Mouse (Mus musculus) neural tube, embryonic 12.5 days (tissue): ENCODE data around the gene Snx22. TPM values are rescaled to one million over a fixed set of nuclear protein-coding genes. Genes with fewer than 3 reads are reported as not detected.

ENCODE experiments used
- ATAC-seq: fragments of 200-750 bp; cut with Nextera tagmentation; 2 replicates; pipeline ENCODE4 v1.8.0; 2017; ENCODE audit warnings: low read depth, mild to moderate bottlenecking, moderate TSS enrichment, moderate library complexity; ENCODE audit not compliant: low FRiP score
- H3K27ac ChIP-seq: fragments of 300-500 bp; sonication (generic); 2 replicates; pipeline ENCODE4 v1.5.1; 2016
- H3K27me3 ChIP-seq: fragments of 300-500 bp; sonication (generic); replicated peaks from 2 replicates; pipeline ENCODE4 v1.6.1; 2016; ENCODE audit warnings: mild to moderate bottlenecking
- H3K36me3 ChIP-seq: fragments of 300-500 bp; sonication (generic); 2 replicates; pipeline ENCODE4 v1.6.1; 2016; ENCODE audit warnings: mild to moderate bottlenecking
- H3K4me1 ChIP-seq: fragments of 300-500 bp; sonication (generic); 2 replicates; pipeline ENCODE4 v1.6.1; 2016
- H3K4me2 ChIP-seq: fragments of 300-500 bp; sonication (generic); replicated peaks from 2 replicates; pipeline ENCODE4 v1.6.1; 2016; ENCODE audit warnings: mild to moderate bottlenecking
- H3K4me3 ChIP-seq: fragments of 300-500 bp; sonication (generic); 2 replicates; pipeline ENCODE4 v1.5.1; 2016
- H3K9ac ChIP-seq: fragments of 300-500 bp; sonication (generic); 2 replicates; pipeline ENCODE4 v1.6.1; 2016; ENCODE audit warnings: mild to moderate bottlenecking
- H3K9me3 ChIP-seq: fragments of 300-500 bp; sonication (generic); 2 replicates; pipeline ENCODE4 v1.6.1; 2016; ENCODE audit warnings: mild to moderate bottlenecking
- WGBS: fragments of 180-500 bp; shearing (Covaris S2); methylation state at CpG from one replicate; pipeline ENCODE4 v1.1.7; 2016; 5-methylcytosine and 5-hydroxymethylcytosine counted together
- polyA plus RNA-seq: library from polyadenylated mRNA; unstranded; fragments of >200 nt; fragmentation: Nextera tagmentation; extraction: Ambion mirVana; gene quantifications from 2 replicates; pipeline ENCODE4 v1.2.1, GENCODE M21; 2016

The Snx22 gene
- 4.2 and 4.7 TPM in 2 replicates for polyA plus RNA-seq

GRCm38 (mm10) chr9:66069583-66069982 is at the start of gene Snx22:
Gene Snx22, minus strand, starts transcription at chr9:66069719.
- Histone ChIP-seq H3K27ac (no peak within 1 kb of the TSS), H3K9me3 (0 out of 2 replicates have a peak, but pooled peaks cover 4% of the 10 kb centered on the region), H3K9ac (peak within 1 kb of the TSS; percentile 53), H3K4me3 (peak within 1 kb of the TSS; percentile 44), H3K27me3 (peaks cover 38% of the 10 kb centered on the region), H3K36me3 (peaks cover 26% of the 10 kb centered on the region), H3K4me1 (peaks cover 19% of the 10 kb centered on the region), H3K4me2 (peak within 1 kb of the TSS; percentile 79)
- WGBS = 1% methylated on average over 22 of the region's 22 CpGs
- peak; percentile 65 for ATAC-seq

- WGBS = 63% methylated on average over 8 of the region's 8 CpGs
- no peak for ATAC-seq
- H3K9ac ChIP-seq = no peak overlapping the region
Measured at GRCm38 (mm10) chr9:66116890-66117289, 47.4 kb upstream of the Snx22 start.

GRCm38 (mm10) chr9:66114341-66114740 is 44.8 kb upstream of the Snx22 start:
- Histone ChIP-seq H3K4me1 (peaks cover 17% of the 10 kb centered on the region), H3K27ac (no peak overlapping the region), H3K36me3 (peaks cover 20% of the 10 kb centered on the region; the same call in 1 of the 2 replicates), H3K9me3 (no peaks in the 10 kb centered on the region), H3K4me3 (no peak overlapping the region), H3K9ac (no peak overlapping the region), H3K4me2 (no peak overlapping the region), H3K27me3 (no peaks in the 10 kb centered on the region)
- ATAC-seq = no peak
- 93% methylated on average over 3 of the region's 3 CpGs for WGBS

More at GRCm38 (mm10) chr9:66116890-66117289, 47.4 kb upstream of the Snx22 start:
- H3K4me1 ChIP-seq = 0 out of 2 replicates have a peak, but pooled peaks cover 4% of the 10 kb centered on the region
- no peak overlapping the region for H3K27ac ChIP-seq
- H3K4me3 ChIP-seq = no peak overlapping the region
- peaks cover 17% of the 10 kb centered on the region; the same call in 1 of the 2 replicates for H3K36me3 ChIP-seq
- no peaks in the 10 kb centered on the region for H3K9me3 ChIP-seq
- H3K4me2 ChIP-seq = no peak overlapping the region
- no peaks in the 10 kb centered on the region for H3K27me3 ChIP-seq

- Histone ChIP-seq H3K4me1 (peaks cover 13% of the 10 kb centered on the region), H3K4me3 (no peak overlapping the region), H3K27me3 (no peaks in the 10 kb centered on the region), H3K9me3 (no peaks in the 10 kb centered on the region), H3K4me2 (no peak overlapping the region), H3K9ac (no peak overlapping the region), H3K36me3 (peaks cover 41% of the 10 kb centered on the region), H3K27ac (no peak overlapping the region)
- 36% methylated on average over 8 of the region's 8 CpGs for WGBS
- no peak for ATAC-seq
Measured at GRCm38 (mm10) chr9:66110611-66111379, 41.3 kb upstream of the Snx22 start.

- H3K9me3 ChIP-seq = no peaks in the 10 kb centered on the region
- H3K4me2 ChIP-seq = no peak overlapping the region
- no peak for ATAC-seq
- no peaks in the 10 kb centered on the region for H3K27me3 ChIP-seq
- WGBS = 58% methylated on average over 8 of the region's 8 CpGs
- no peak overlapping the region for H3K27ac ChIP-seq
- H3K36me3 ChIP-seq = peaks cover 44% of the 10 kb centered on the region
- H3K4me1 ChIP-seq = peaks cover 13% of the 10 kb centered on the region
- H3K9ac ChIP-seq = no peak overlapping the region
- H3K4me3 ChIP-seq = no peak overlapping the region
Measured at GRCm38 (mm10) chr9:66110126-66110525, 40.6 kb upstream of the Snx22 start.

- no peak for ATAC-seq
- Histone ChIP-seq H3K4me1 (peaks cover 13% of the 10 kb centered on the region), H3K27ac (no peak overlapping the region), H3K4me3 (no peak overlapping the region), H3K36me3 (peaks cover 45% of the 10 kb centered on the region), H3K9me3 (no peaks in the 10 kb centered on the region), H3K27me3 (no peaks in the 10 kb centered on the region), H3K4me2 (no peak overlapping the region), H3K9ac (no peak overlapping the region)
- WGBS = 98% methylated on average over 1 of the region's 1 CpGs
Measured at GRCm38 (mm10) chr9:66109574-66109973, 40.1 kb upstream of the Snx22 start.

GRCm38 (mm10) chr9:66105168-66105567 is 35.6 kb upstream of the Snx22 start:
- no peak for ATAC-seq
- H3K4me1 ChIP-seq = peaks cover 2% of the 10 kb centered on the region; the same call in 1 of the 2 replicates
- H3K4me2 ChIP-seq = no peak overlapping the region
- H3K27ac ChIP-seq = no peak overlapping the region
- peaks cover 78% of the 10 kb centered on the region for H3K36me3 ChIP-seq
- H3K27me3 ChIP-seq = no peaks in the 10 kb centered on the region
- WGBS = 92% methylated on average over 8 of the region's 8 CpGs
- H3K9me3 ChIP-seq = no peaks in the 10 kb centered on the region
- no peak overlapping the region for H3K9ac ChIP-seq
- H3K4me3 ChIP-seq = no peak overlapping the region

GRCm38 (mm10) chr9:66104601-66105000 is 35.1 kb upstream of the Snx22 start:
- H3K4me3 ChIP-seq = no peak overlapping the region
- no peak overlapping the region for H3K27ac ChIP-seq
- no peak overlapping the region for H3K4me2 ChIP-seq
- H3K4me1 ChIP-seq = no peaks in the 10 kb centered on the region
- H3K36me3 ChIP-seq = peaks cover 80% of the 10 kb centered on the region
- H3K9ac ChIP-seq = no peak overlapping the region
- ATAC-seq = no peak
- H3K27me3 ChIP-seq = no peaks in the 10 kb centered on the region
- 96% methylated on average over 4 of the region's 4 CpGs for WGBS
- H3K9me3 ChIP-seq = no peaks in the 10 kb centered on the region

GRCm38 (mm10) chr9:66102668-66103067 is 33.1 kb upstream of the Snx22 start:
- Histone ChIP-seq H3K9me3 (no peaks in the 10 kb centered on the region), H3K4me3 (no peak overlapping the region), H3K36me3 (peaks cover 84% of the 10 kb centered on the region), H3K4me2 (no peak overlapping the region), H3K27ac (no peak overlapping the region), H3K9ac (no peak overlapping the region), H3K27me3 (no peaks in the 10 kb centered on the region), H3K4me1 (no peaks in the 10 kb centered on the region)
- 94% methylated on average over 6 of the region's 6 CpGs for WGBS
- ATAC-seq = no peak

GRCm38 (mm10) chr9:66101577-66101976 is 32.1 kb upstream of the Snx22 start:
- Histone ChIP-seq H3K36me3 (peaks cover 88% of the 10 kb centered on the region), H3K27me3 (no peaks in the 10 kb centered on the region), H3K9me3 (no peaks in the 10 kb centered on the region), H3K4me2 (no peak overlapping the region), H3K27ac (no peak overlapping the region), H3K4me3 (no peak overlapping the region), H3K4me1 (no peaks in the 10 kb centered on the region), H3K9ac (no peak overlapping the region)
- WGBS = 81% methylated on average over 8 of the region's 8 CpGs
- ATAC-seq = no peak

- Histone ChIP-seq H3K4me2 (no peak overlapping the region), H3K36me3 (peaks cover 91% of the 10 kb centered on the region), H3K4me1 (no peaks in the 10 kb centered on the region), H3K27ac (no peak overlapping the region), H3K9ac (no peak overlapping the region), H3K4me3 (no peak overlapping the region), H3K27me3 (no peaks in the 10 kb centered on the region), H3K9me3 (no peaks in the 10 kb centered on the region)
- no peak for ATAC-seq
- WGBS = 83% methylated on average over 2 of the region's 2 CpGs
Measured at GRCm38 (mm10) chr9:66092664-66093063, 23.1 kb upstream of the Snx22 start.

- Histone ChIP-seq H3K27ac (no peak overlapping the region), H3K4me3 (no peak overlapping the region), H3K4me2 (no peak overlapping the region), H3K36me3 (peaks cover 91% of the 10 kb centered on the region), H3K9me3 (no peaks in the 10 kb centered on the region), H3K9ac (no peak overlapping the region), H3K27me3 (no peaks in the 10 kb centered on the region), H3K4me1 (no peaks in the 10 kb centered on the region)
- 84% methylated on average over 6 of the region's 6 CpGs for WGBS
- ATAC-seq = no peak
Measured at GRCm38 (mm10) chr9:66091327-66092231, 22.1 kb upstream of the Snx22 start.
